In genomic region chr17:27393432-27393831, GRCm38 (mm10) we compare ENCODE assay signal across 13 mouse cellular contexts.
DNase-seq lines count a peak whose midpoint lies in the region; ATAC-seq lines count a peak whose summit lies in the region.
"Had no signal": no experiment of that assay in that cellular context is flagged by ENCODE, and none has a peak within 500 bp of the region (broad histone marks: within the 10 kb centered on the region; RNA-seq: fewer than 3 reads in every experiment).

No protein-coding gene starts in this region.

- no peaks in the 10 kb centered on the region for H3K36me3 ChIP-seq in midbrain, embryonic 12.5 days
- no peaks in the 10 kb centered on the region for H3K36me3 ChIP-seq in midbrain, embryonic 11.5 days (ENCODE audit: control insufficient read depth, insufficient read depth, low read length)
- no peaks in the 10 kb centered on the region for H3K36me3 ChIP-seq in midbrain, embryonic 13.5 days
- H3K36me3 ChIP-seq: heart, embryonic 10.5 days had no signal

- 90% methylated on average over 4 of the region's 4 CpGs for WGBS in midbrain, embryonic 12.5 days
- WGBS in midbrain, embryonic 11.5 days, result 87% methylated on average over 4 of the region's 4 CpGs
- WGBS in midbrain, embryonic 13.5 days, result 90% methylated on average over 4 of the region's 4 CpGs

- H3K27ac ChIP-seq in midbrain, embryonic 12.5 days (replicated peaks), result peak overlapping the region; percentile 44
- no peak overlapping the region for H3K27ac ChIP-seq in midbrain, embryonic 11.5 days (ENCODE audit: low read depth, low read length)
- H3K27ac ChIP-seq in midbrain, embryonic 13.5 days, result peak overlapping the region; percentile 69; the same call in 1 of the 2 replicates
- H3K27ac ChIP-seq: heart, embryonic 10.5 days had no signal

- peak; percentile 47 to 59 for DNase-seq in cerebellum, postnatal 10 days
- DNase-seq in cerebellum, adult 11 months, result no peak
- no peak for DNase-seq in midbrain, embryonic 11.5 days (ENCODE audit: low spot score, missing footprints)
- peak; percentile 46 for DNase-seq in brain, adult 2 months (ENCODE audit: low read depth, low spot score)
- no peak for DNase-seq in ovary, postnatal 10 days (ENCODE audit: low spot score)
- DNase-seq in urinary bladder, postnatal 10 days (ENCODE audit: low spot score), result no peak
- DNase-seq: cerebellum, adult 9-10 months; kidney, adult 11 months; liver had no signal

- no peak overlapping the region for H3K4me2 ChIP-seq in midbrain, embryonic 12.5 days (replicated peaks)
- no peak overlapping the region for H3K4me2 ChIP-seq in midbrain, embryonic 11.5 days
- no peak overlapping the region for H3K4me2 ChIP-seq in midbrain, embryonic 13.5 days (replicated peaks)

- peak; percentile 43; the same call in 1 of the 2 replicates for ATAC-seq in midbrain, embryonic 12.5 days (ENCODE audit: low FRiP score, low read depth)
- ATAC-seq in midbrain, embryonic 11.5 days (ENCODE audit: low FRiP score), result no peak
- no peak; the same call in 1 of the 2 replicates for ATAC-seq in midbrain, embryonic 13.5 days

- no peaks in the 10 kb centered on the region for H3K9me3 ChIP-seq in midbrain, embryonic 12.5 days
- H3K9me3 ChIP-seq in midbrain, embryonic 11.5 days (ENCODE audit: control insufficient read depth, low read length), result no peaks in the 10 kb centered on the region
- no peaks in the 10 kb centered on the region for H3K9me3 ChIP-seq in midbrain, embryonic 13.5 days
- H3K9me3 ChIP-seq: heart, embryonic 10.5 days had no signal

- H3K9ac ChIP-seq in midbrain, embryonic 12.5 days (replicated peaks), result no peak overlapping the region
- H3K9ac ChIP-seq in midbrain, embryonic 11.5 days (ENCODE audit: low read length), result no peak overlapping the region
- no peak overlapping the region for H3K9ac ChIP-seq in midbrain, embryonic 13.5 days (replicated peaks)

- H3K4me3 ChIP-seq in midbrain, embryonic 12.5 days, result no peak overlapping the region
- H3K4me3 ChIP-seq in midbrain, embryonic 11.5 days (ENCODE audit: low read depth, low read length), result no peak overlapping the region
- H3K4me3 ChIP-seq in midbrain, embryonic 13.5 days (replicated peaks), result no peak overlapping the region
- H3K4me3 ChIP-seq: heart, embryonic 10.5 days; megakaryocyte, embryonic 14.5 days had no signal

- peaks cover 29% of the 10 kb centered on the region for H3K4me1 ChIP-seq in midbrain, embryonic 12.5 days
- no peaks in the 10 kb centered on the region for H3K4me1 ChIP-seq in midbrain, embryonic 11.5 days (ENCODE audit: control insufficient read depth, insufficient read depth, low read length)
- H3K4me1 ChIP-seq in midbrain, embryonic 13.5 days (replicated peaks), result peaks cover 57% of the 10 kb centered on the region
- H3K4me1 ChIP-seq: megakaryocyte, embryonic 14.5 days had no signal

- H3K27me3 ChIP-seq in midbrain, embryonic 12.5 days, result no peaks in the 10 kb centered on the region
- no peaks in the 10 kb centered on the region for H3K27me3 ChIP-seq in midbrain, embryonic 11.5 days (ENCODE audit: control insufficient read depth, insufficient read depth, low read length)
- no peaks in the 10 kb centered on the region for H3K27me3 ChIP-seq in midbrain, embryonic 13.5 days

Comparison
In these comparisons a context has a peak if more than half of its experiments do, and no peak if none do; other contexts are left out.
1. DNase-seq: peak in cerebellum, postnatal 10 days (2 of 2) and brain, adult 2 months (single experiment); none in cerebellum, adult 11 months (single experiment), midbrain, embryonic 11.5 days (single experiment), ovary, postnatal 10 days (single experiment) and urinary bladder, postnatal 10 days (single experiment).